Mouse (Mus musculus): ENCODE results near the gene Card19.
A peak's percentile ranks its signal among the peaks of the same experiment; 100 is the strongest.

Gene Card19

DNA sequence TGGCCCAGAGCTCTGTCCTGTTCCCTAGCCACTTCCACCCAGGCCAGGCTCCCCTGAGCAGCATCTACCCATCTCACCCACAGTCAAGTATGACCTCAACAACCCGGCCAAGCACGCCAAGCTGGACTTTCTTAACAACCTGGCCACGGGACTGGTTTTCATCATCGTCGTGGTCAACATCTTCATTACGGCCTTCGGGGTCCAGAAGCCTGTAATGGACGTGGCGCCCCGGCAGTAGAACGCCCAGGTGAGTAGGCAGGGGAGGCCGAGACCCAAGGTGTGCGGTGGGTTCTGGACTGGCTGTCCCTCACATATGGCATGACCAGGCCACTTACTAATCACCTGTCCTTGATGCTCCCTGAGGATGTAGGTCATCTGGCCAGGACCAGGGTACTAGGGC lies 21.0 kb downstream of the Card19 start:
- DNase-seq (ENCODE audit: low spot score in 2 of 2): no peak

DNA sequence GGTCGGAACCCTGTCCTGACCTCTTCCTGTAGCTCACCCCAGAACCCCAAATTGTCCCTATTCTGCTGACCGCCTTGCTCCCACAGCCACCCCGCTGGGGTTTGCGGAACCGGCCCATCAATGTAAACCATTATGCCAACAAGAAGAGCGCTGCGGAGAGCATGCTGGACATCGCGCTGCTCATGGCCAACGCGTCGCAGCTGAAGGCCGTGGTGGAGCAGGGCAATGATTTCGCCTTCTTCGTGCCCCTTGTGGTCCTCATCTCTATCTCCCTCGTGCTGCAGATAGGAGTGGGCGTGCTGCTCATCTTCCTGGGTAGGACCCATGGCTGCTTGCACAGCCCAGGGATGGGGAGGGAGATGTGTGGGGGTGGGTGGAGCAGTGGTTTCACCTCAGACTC lies 22.2 kb downstream of the Card19 start:
- DNase-seq (ENCODE audit: low spot score in 2 of 2): no peak

DNA sequence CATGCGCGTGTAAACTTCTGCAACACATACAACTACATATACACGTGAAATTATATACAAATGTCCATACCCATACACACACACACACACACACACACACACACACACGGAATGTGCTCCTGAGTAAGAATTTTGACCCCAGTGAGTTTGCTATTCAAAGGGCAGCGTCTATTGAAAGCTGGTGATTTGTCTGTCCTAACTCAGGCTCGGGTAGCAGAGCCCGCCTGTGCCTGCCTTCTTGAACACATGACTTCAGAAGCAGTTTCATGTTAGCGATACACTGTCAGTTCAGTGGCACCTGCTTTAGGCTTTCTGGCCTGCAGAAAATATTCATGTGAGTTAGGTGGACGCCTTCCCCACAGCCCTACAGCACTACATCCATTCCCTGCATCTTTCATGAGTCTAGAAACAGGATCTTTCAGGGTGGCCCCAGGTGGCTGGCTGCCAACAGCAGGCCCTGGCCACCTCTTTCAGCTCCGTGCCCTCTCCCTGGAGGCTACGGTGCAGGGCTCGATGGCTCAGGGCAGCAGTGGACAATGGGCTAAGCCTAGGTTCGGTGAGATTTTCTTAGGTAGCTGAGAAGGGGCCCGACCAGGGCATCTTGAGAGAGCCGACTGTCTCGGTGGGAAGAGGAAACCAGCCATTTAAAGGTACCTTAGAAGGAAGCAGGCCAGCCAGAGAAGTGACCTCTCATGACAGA lies 23.5 kb downstream of the Card19 start:
- no peak for DNase-seq (ENCODE audit: low spot score in 2 of 2)

DNA sequence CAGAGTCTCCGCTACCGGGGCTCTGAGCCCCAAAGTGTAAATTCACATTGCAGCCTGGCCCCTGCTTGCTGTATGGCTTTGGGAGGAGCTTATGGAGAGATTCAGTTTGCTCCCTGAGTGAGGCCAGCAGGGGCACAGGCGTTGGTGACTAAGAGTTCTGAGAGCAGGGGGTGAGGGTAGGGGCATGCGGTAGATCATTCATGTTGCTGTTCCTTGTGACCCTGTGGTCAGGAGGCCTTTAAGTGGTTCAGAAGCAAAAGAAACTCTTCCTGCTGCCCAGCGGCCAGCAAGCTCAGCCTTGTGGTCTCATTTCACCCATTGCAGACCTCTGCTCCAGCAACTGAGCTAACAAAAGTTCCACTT lies 24.2 kb downstream of the Card19 start:
- no peak for DNase-seq (ENCODE audit: low spot score in 2 of 2)

GRCm38 (mm10) chr13:49190876-49191672 lies 24.8 kb downstream of the Card19 start:
- DNase-seq (ENCODE audit: low spot score in 2 of 2): no peak

- DNase-seq (ENCODE audit: low spot score in 2 of 2): peak; percentile 76 to 83
These were observed 25.6 kb downstream of the Card19 start for GRCm38 (mm10) chr13:49189970-49190870.

DNA sequence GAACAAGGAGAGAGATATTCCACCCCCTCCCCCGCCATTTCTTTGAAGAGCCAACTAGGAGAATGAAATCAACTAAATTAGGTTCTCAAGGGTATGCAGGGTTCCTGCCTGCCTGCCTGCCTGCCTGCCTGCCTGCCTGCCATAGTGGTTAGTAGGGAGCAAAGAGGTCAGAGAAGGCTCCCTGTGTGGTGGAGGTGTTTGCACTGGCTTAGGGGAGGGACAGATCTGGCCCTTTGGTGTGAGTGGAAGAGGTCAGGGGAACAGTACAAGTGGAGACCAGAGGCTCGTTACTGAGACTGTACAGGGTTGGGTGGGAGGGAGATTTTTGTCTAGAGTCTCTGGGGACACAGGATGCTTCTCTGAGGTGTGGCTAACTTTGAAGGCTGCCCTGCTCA lies 26.9 kb downstream of the Card19 start:
- DNase-seq (ENCODE audit: low spot score in 2 of 2): no peak

- no peak for DNase-seq (ENCODE audit: low spot score in 2 of 2)
These were observed 27.4 kb downstream of the Card19 start for GRCm38 (mm10) chr13:49188219-49188965.

- peak; percentile 85 to 87 for DNase-seq (ENCODE audit: low spot score in 2 of 2)
These were observed 28.3 kb downstream of the Card19 start, which contains the start of gene Ninj1 for GRCm38 (mm10) chr13:49187288-49188218. TSS of gene Ninj1 (plus strand) at chr13:49187485.

DNA sequence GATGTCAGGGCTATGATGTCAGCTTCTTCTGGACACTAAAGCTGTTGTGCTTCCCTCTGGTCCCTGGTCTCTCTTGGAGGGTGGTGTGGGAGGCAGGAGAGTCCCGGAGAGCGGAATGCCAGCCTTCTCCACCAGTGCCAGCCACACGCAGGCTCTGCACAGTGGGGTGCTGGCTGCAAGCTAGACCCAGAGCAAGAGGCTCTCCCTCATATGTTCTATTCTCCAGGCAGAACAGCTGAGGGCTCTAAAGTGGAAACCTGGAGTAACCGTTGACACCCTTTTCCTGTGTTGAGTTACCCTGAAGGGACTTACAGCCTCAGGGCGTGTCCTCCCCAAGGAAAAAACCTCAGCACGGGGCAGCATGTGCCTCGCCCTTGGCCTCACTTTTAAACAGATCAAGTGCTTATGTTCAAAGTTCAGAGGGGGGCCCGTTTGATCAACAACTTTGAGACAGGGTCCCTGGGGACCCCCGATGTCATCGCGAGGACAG lies 29.0 kb downstream of the Card19 start:
- DNase-seq (ENCODE audit: low spot score in 2 of 2): no peak

GRCm38 (mm10) chr13:49183646-49184045 lies 32.2 kb downstream of the Card19 start:
- peak in 1 of 2 experiments; percentile 28 for DNase-seq (ENCODE audit: low spot score in 2 of 2)

GRCm38 (mm10) chr13:49183161-49183560 lies 32.7 kb downstream of the Card19 start:
- DNase-seq (ENCODE audit: low spot score in 2 of 2): no peak

GRCm38 (mm10) chr13:49181411-49181984 lies 34.3 kb downstream of the Card19 start:
- DNase-seq (ENCODE audit: low spot score in 2 of 2): no peak

DNA sequence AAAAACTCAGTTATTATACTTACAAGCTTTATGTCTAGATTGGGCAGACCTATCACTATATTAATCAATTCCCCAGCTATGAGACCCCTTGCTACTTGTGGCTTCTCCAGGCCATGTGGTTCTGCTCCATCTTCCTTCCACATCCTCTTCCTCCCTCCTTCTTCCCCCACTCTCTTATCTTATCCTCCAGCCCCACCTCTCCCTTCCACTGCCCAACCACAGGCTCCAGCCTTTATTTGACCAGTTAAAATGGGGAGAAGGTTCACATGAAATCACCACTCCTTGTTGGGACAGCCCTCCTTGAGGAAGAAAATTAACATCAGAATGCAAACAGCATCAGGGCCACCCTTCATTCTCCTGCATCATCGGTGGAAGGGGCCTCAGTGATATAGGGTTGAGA lies 35.1 kb downstream of the Card19 start:
- DNase-seq (ENCODE audit: low spot score in 2 of 2): no peak

DNA sequence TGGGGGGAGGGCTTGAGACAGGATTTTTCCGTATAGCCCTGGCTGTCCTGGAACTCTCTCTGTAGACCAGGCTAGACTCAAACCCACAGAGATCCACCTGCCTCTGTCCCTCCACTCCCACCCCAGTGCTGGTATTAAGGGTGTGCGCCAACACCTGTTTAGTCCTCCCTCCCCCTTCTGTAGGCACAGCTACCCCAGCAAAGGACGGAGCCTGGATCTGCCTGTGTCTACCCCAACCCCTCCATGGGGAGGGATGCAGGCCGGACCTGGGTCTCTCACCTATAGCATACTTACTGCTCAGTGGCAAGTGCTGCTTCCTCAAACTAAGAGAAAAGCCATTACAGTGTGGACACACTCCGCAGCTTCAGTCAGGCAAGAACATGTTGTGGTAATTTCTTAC lies 35.6 kb downstream of the Card19 start:
- DNase-seq (ENCODE audit: low spot score in 2 of 2): no peak

GRCm38 (mm10) chr13:49178839-49179585 lies 36.8 kb downstream of the Card19 start:
- peak; percentile 80 to 83 for DNase-seq (ENCODE audit: low spot score in 2 of 2)

DNA sequence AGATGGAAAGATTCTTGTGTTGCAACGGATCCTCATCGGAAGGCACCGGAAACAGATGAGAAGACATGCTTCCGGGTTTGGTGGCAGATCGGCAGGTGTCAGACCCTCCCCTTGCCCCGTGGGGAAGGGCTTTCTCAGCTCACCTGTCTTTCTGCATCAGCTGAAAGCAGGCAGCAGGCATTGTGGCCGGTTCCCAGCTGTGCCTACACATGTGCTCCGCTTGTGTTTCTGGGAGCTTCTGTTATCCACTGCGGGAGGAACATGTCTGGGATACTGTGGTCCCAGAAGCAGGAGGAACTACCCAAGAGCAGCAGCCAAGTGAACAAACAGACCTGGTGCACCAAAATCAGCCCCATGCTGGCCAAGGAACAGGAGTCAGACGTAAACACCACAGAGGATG lies 40.3 kb downstream of the Card19 start:
- no peak for DNase-seq (ENCODE audit: low spot score in 2 of 2)

DNA sequence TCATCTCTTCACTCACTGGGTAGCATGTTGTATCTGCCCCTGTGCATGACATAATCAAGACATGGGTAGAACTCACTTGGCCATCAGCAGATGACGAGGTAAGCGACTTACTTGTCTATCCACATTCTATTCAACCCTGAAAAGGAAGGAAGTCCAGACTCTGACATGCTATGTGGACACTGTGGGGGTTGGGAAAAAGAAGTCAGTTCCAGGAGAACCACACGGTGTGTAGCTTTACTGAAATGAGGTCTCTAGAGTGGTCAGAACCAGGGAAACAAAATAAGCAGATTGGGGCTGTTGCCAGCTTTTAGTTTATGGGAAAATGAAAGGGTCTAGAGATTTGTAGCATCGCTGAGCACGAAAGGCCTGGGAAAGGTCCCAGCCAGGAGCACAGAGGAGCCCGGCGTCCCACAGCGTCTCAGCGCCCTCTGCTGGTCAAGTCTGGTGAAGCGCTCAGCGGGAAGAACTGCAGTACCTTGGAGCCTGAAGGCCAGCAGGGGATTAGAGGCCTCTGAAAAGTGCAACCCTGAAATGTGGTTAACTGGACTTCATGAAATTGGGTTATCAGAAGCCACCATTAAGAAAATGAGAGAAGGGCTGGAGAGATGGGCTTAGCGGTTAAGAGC lies 42.8 kb downstream of the Card19 start:
- peak; percentile 70 to 84 for DNase-seq (ENCODE audit: low spot score in 2 of 2)

DNA sequence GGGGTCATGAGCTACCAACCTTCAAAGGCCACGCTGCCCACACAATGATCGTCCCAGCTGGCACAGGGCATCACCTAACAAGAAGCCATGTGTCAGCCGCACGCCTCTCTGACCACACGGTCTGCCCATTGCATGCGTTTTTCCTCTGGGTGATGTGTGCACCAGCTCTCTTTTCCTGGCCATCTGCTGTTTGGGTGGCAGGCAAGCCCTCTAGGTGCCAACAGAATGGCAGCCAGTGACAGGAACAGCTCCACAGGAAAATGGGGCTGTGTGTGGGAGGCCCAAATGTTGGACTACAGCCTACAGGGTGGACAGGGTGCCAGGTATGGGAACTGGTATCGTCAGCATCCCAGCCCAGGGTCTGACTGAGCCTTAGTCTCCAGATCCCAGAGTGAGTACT lies 43.5 kb downstream of the Card19 start:
- DNase-seq (ENCODE audit: low spot score in 2 of 2): no peak

Data from heart, adult 9 months (tissue).